Mouse (Mus musculus): Measurements from ENCODE around the gene Gm49601.

Gene Gm49601

GRCm38 (mm10) chr16:18608226-18608625, 18.0 kb downstream of the Gm49601 start:
- no peak for DNase-seq (ENCODE audit: low spot score in 2 of 2)

- no peak for DNase-seq (ENCODE audit: low spot score in 2 of 2)
Measured at GRCm38 (mm10) chr16:18605705-18606104, 20.5 kb downstream of the Gm49601 start.

GRCm38 (mm10) chr16:18604267-18604701, 21.9 kb downstream of the Gm49601 start:
- no peak for DNase-seq (ENCODE audit: low spot score in 2 of 2)

- DNase-seq (ENCODE audit: low spot score in 2 of 2) = no peak
Measured at GRCm38 (mm10) chr16:18601447-18601846, 24.8 kb downstream of the Gm49601 start.

GRCm38 (mm10) chr16:18598006-18598405, 28.2 kb downstream of the Gm49601 start:
- no peak for DNase-seq (ENCODE audit: low spot score in 2 of 2)

- no peak for DNase-seq (ENCODE audit: low spot score in 2 of 2)
Measured at GRCm38 (mm10) chr16:18596255-18596654, 30.0 kb downstream of the Gm49601 start.

GRCm38 (mm10) chr16:18593930-18594329, 32.3 kb downstream of the Gm49601 start:
- no peak for DNase-seq (ENCODE audit: low spot score in 2 of 2)

- DNase-seq (ENCODE audit: low spot score in 2 of 2) = no peak
Measured at GRCm38 (mm10) chr16:18591047-18592018, 34.9 kb downstream of the Gm49601 start.

GRCm38 (mm10) chr16:18589804-18590790, 36.1 kb downstream of the Gm49601 start, which contains the start of gene Tbx1:
TSS of gene Tbx1 (minus strand) at chr16:18590671.
- no peak for DNase-seq (ENCODE audit: low spot score in 2 of 2)

- no peak for DNase-seq (ENCODE audit: low spot score in 2 of 2)
Measured at GRCm38 (mm10) chr16:18589080-18589621, 37.1 kb downstream of the Gm49601 start.

- no peak for DNase-seq (ENCODE audit: low spot score in 2 of 2)
Measured at GRCm38 (mm10) chr16:18588738-18589055, 37.5 kb downstream of the Gm49601 start.

- DNase-seq (ENCODE audit: low spot score in 2 of 2) = no peak
Measured at GRCm38 (mm10) chr16:18587847-18588737, 38.1 kb downstream of the Gm49601 start.

- DNase-seq (ENCODE audit: low spot score in 2 of 2) = no peak
Measured at GRCm38 (mm10) chr16:18586906-18587546, 39.2 kb downstream of the Gm49601 start.

GRCm38 (mm10) chr16:18586076-18586905, 39.9 kb downstream of the Gm49601 start:
- DNase-seq (ENCODE audit: low spot score in 2 of 2) = no peak

GRCm38 (mm10) chr16:18585676-18586075, 40.6 kb downstream of the Gm49601 start:
- DNase-seq (ENCODE audit: low spot score in 2 of 2) = no peak

- DNase-seq (ENCODE audit: low spot score in 2 of 2) = no peak
Measured at GRCm38 (mm10) chr16:18584901-18585510, 41.2 kb downstream of the Gm49601 start.

- no peak for DNase-seq (ENCODE audit: low spot score in 2 of 2)
Measured at GRCm38 (mm10) chr16:18583673-18584357, 42.4 kb downstream of the Gm49601 start.

- DNase-seq (ENCODE audit: low spot score in 2 of 2) = no peak
Measured at GRCm38 (mm10) chr16:18583169-18583568, 43.1 kb downstream of the Gm49601 start.

Data from right cerebral cortex, adult 2 months (tissue).